Mouse (Mus musculus) WW6 (cell line): ENCODE measurements around the gene Rfx5.
A peak's percentile ranks its signal among the peaks of the same experiment; 100 is the strongest.
"Not testable (repeated sequence)": the region's sequence is repeated elsewhere in the genome, so short reads cannot be mapped to it uniquely, and the experiment has no call there.

Source experiments
- DNase-seq: peaks from one replicate; pipeline ENCODE4 v3.0.0-alpha.2; 2013; ENCODE audit warnings: low read depth, low spot score

Gene Rfx5

GRCm38 (mm10) chr3:94935332-94935731 is 18.5 kb upstream of the Rfx5 start:
- not testable (repeated sequence) for DNase-seq

- not testable (repeated sequence) for DNase-seq
These were observed 17.7 kb upstream of the Rfx5 start for GRCm38 (mm10) chr3:94936147-94936546.

- DNase-seq, result not testable (repeated sequence)
These were observed 16.7 kb upstream of the Rfx5 start for GRCm38 (mm10) chr3:94937194-94937593.

- DNase-seq, result not testable (repeated sequence)
These were observed 13.8 kb upstream of the Rfx5 start for GRCm38 (mm10) chr3:94940033-94940432.

- DNase-seq, result not testable (repeated sequence)
These were observed 11.5 kb upstream of the Rfx5 start for GRCm38 (mm10) chr3:94942211-94942967.

GRCm38 (mm10) chr3:94943706-94944105 is 10.2 kb upstream of the Rfx5 start:
- DNase-seq, result not testable (repeated sequence)

GRCm38 (mm10) chr3:94948066-94948614 is 5.7 kb upstream of the Rfx5 start:
- no peak for DNase-seq

- no peak for DNase-seq
These were observed 4.2 kb upstream of the Rfx5 start for GRCm38 (mm10) chr3:94949645-94950044.

GRCm38 (mm10) chr3:94952806-94953205 is 1.1 kb upstream of the Rfx5 start:
- no peak for DNase-seq

- DNase-seq, result no peak
These were observed 501 bp upstream of the Rfx5 start for GRCm38 (mm10) chr3:94953384-94953763.

- DNase-seq, result no peak
These were observed 4.4 kb downstream of the Rfx5 start for GRCm38 (mm10) chr3:94958295-94958694.

GRCm38 (mm10) chr3:94959871-94960270 is 6.0 kb downstream of the Rfx5 start:
- no peak for DNase-seq

- DNase-seq, result no peak
These were observed 6.4 kb downstream of the Rfx5 start for GRCm38 (mm10) chr3:94960322-94960721.

GRCm38 (mm10) chr3:94964989-94965388 is 11.1 kb downstream of the Rfx5 start:
- DNase-seq, result no peak

GRCm38 (mm10) chr3:94965878-94966277 is 12.0 kb downstream of the Rfx5 start:
- DNase-seq, result no peak

- DNase-seq, result no peak
These were observed 18.7 kb downstream of the Rfx5 start for GRCm38 (mm10) chr3:94972552-94972951.

GRCm38 (mm10) chr3:94973620-94974019 is 19.7 kb downstream of the Rfx5 start:
- DNase-seq, result no peak

- DNase-seq, result no peak
These were observed 20.2 kb downstream of the Rfx5 start for GRCm38 (mm10) chr3:94974026-94974527.

GRCm38 (mm10) chr3:94974528-94975422 is 20.9 kb downstream of the Rfx5 start, which contains the start of gene Pi4kb:
Gene Pi4kb (plus strand): TSS chr3:94974731.
- peak; percentile 80 for DNase-seq

GRCm38 (mm10) chr3:94984312-94984711 is 30.4 kb downstream of the Rfx5 start:
- no peak for DNase-seq

GRCm38 (mm10) chr3:94985513-94985912 is 31.6 kb downstream of the Rfx5 start:
- no peak for DNase-seq

GRCm38 (mm10) chr3:94987578-94987977 is 33.7 kb downstream of the Rfx5 start:
- no peak for DNase-seq
